Mouse (Mus musculus) liver, adult (tissue): ENCODE data around the gene Nup133.

Experiments
- GATA4 ChIP-seq: IDR thresholded peaks from 2 replicates; pipeline ENCODE4 v1.6.1; 2014; ENCODE audit warnings: mild to moderate bottlenecking, low read length; ENCODE audit not compliant: insufficient replicate concordance

Nup133 gene

GRCm38 (mm10) chr8:123896774-123897173 lies 52.3 kb downstream of the Nup133 start:
- no peak for TF ChIP-seq GATA4

GRCm38 (mm10) chr8:123896366-123896761 lies 52.7 kb downstream of the Nup133 start:
- no peak for TF ChIP-seq GATA4

- no peak for TF ChIP-seq GATA4
Measured at GRCm38 (mm10) chr8:123895680-123896365, 53.2 kb downstream of the Nup133 start.

GRCm38 (mm10) chr8:123895230-123895629 lies 53.8 kb downstream of the Nup133 start:
- no peak for TF ChIP-seq GATA4

GRCm38 (mm10) chr8:123894502-123895097 lies 54.5 kb downstream of the Nup133 start, which contains the start of gene Acta1:
Gene Acta1, minus strand, starts transcription at chr8:123894751.
- no peak for TF ChIP-seq GATA4

- no peak for TF ChIP-seq GATA4
Measured at GRCm38 (mm10) chr8:123893413-123893812, 55.7 kb downstream of the Nup133 start.

- no peak for TF ChIP-seq GATA4
Measured at GRCm38 (mm10) chr8:123892586-123893155, 56.4 kb downstream of the Nup133 start.

- no peak for TF ChIP-seq GATA4
Measured at GRCm38 (mm10) chr8:123891883-123892585, 57.0 kb downstream of the Nup133 start.

GRCm38 (mm10) chr8:123891271-123891670 lies 57.8 kb downstream of the Nup133 start:
- no peak for TF ChIP-seq GATA4

GRCm38 (mm10) chr8:123889797-123890196 lies 59.3 kb downstream of the Nup133 start:
- no peak for TF ChIP-seq GATA4

- TF ChIP-seq GATA4, result no peak
Measured at GRCm38 (mm10) chr8:123887956-123888355, 61.1 kb downstream of the Nup133 start.

- TF ChIP-seq GATA4, result no peak
Measured at GRCm38 (mm10) chr8:123887163-123887562, 61.9 kb downstream of the Nup133 start.

GRCm38 (mm10) chr8:123884721-123885565 lies 64.1 kb downstream of the Nup133 start:
- TF ChIP-seq GATA4, result no peak

- TF ChIP-seq GATA4, result no peak
Measured at GRCm38 (mm10) chr8:123883094-123883493, 66.0 kb downstream of the Nup133 start.

- TF ChIP-seq GATA4, result no peak
Measured at GRCm38 (mm10) chr8:123882412-123882811, 66.7 kb downstream of the Nup133 start.
